Mouse (Mus musculus): ENCODE data around the gene Cby3.

- TF ChIP-seq MAX (IDR thresholded peaks at IDR 0.05; ENCODE audit: low read length) (no peak), KAT2A (IDR thresholded peaks at IDR 0.05; ENCODE audit: insufficient replicate concordance, low read length) (no peak), GABPA (IDR thresholded peaks at IDR 0.05; ENCODE audit: insufficient replicate concordance, low read depth, low read length) (no peak), ETS1 (conservative IDR thresholded peaks at IDR 0.05; ENCODE audit: low read depth, low read length) (no peak), CTCF (conservative IDR thresholded peaks at IDR 0.05 in 1 of 2, IDR thresholded peaks at IDR 0.05 in 1 of 2; ENCODE audit: low read depth in 2 of 2, low read length in 2 of 2) (no peak)
Observed at GRCm38 (mm10) chr11:50345486-50345885, 8.8 kb upstream of the Cby3 start.

Measured in CH12.LX (cell line).